Mouse (Mus musculus) midbrain, postnatal 0 days (tissue): ENCODE data around the gene Ugt1a6a. TPM values are rescaled to one million over a fixed set of nuclear protein-coding genes. Genes with fewer than 3 reads are reported as not detected.
"Not testable (repeated sequence)": the region's sequence is repeated elsewhere in the genome, so short reads cannot be mapped to it uniquely, and the experiment has no call there.

ENCODE experiments used
- ATAC-seq: fragments of 200-750 bp; cut with Nextera tagmentation; 2 replicates; pipeline ENCODE4 v1.8.0; 2017; ENCODE audit warnings: moderate number of reproducible peaks, mild to moderate bottlenecking, moderate TSS enrichment, moderate library complexity; ENCODE audit not compliant: low FRiP score
- DNase-seq: peaks from one replicate; pipeline ENCODE4 v3.0.0-alpha.2; 2015; ENCODE audit warnings: low spot score
- H3K27ac ChIP-seq: fragments of 300-500 bp; sonication (generic); 2 replicates; pipeline ENCODE4 v1.5.1; 2014; ENCODE audit warnings: low read depth, mild to moderate bottlenecking, low read length, mixed read lengths
- H3K27me3 ChIP-seq: fragments of 300-500 bp; sonication (generic); 2 replicates; pipeline ENCODE4 v1.6.1; 2014; ENCODE audit warnings: low read length, control low read depth, mixed read lengths; ENCODE audit not compliant: insufficient read depth
- H3K36me3 ChIP-seq: fragments of 300-500 bp; sonication (generic); 2 replicates; pipeline ENCODE4 v1.6.1; 2014; ENCODE audit warnings: low read length, control low read depth, mixed read lengths; ENCODE audit not compliant: insufficient read depth
- H3K4me1 ChIP-seq: fragments of 300-500 bp; sonication (generic); 2 replicates; pipeline ENCODE4 v1.6.1; 2014; ENCODE audit warnings: mild to moderate bottlenecking, control low read depth, antibody characterized with exemption, low read length, mixed read lengths; ENCODE audit not compliant: insufficient read depth
- H3K4me2 ChIP-seq: fragments of 300-500 bp; sonication (generic); 2 replicates; pipeline ENCODE4 v1.6.1; 2014; ENCODE audit warnings: low read depth, mild to moderate bottlenecking, low read length, mixed read lengths; ENCODE audit not compliant: poor library complexity, severe bottlenecking
- H3K4me3 ChIP-seq: fragments of 300-500 bp; sonication (generic); 2 replicates; pipeline ENCODE4 v1.5.1; 2014; ENCODE audit warnings: low read depth, mild to moderate bottlenecking, low read length, moderate library complexity
- H3K9ac ChIP-seq: fragments of 300-500 bp; sonication (generic); replicated peaks from 2 replicates; pipeline ENCODE4 v1.6.1; 2014; ENCODE audit warnings: mild to moderate bottlenecking, low read length, moderate library complexity, mixed read lengths; ENCODE audit not compliant: poor library complexity, severe bottlenecking
- H3K9me3 ChIP-seq: fragments of 300-500 bp; sonication (generic); 2 replicates; pipeline ENCODE4 v1.6.1; 2016; ENCODE audit warnings: low read length, control low read depth
- CTCF ChIP-seq: IDR thresholded peaks from 2 replicates; pipeline ENCODE4 v1.5.1; 2016; ENCODE audit warnings: antibody characterized with exemption, mild to moderate bottlenecking
- WGBS: fragments of 180-500 bp; shearing (Covaris S2); extraction: QIAGEN DNeasy Blood & Tissue Kit; methylation state at CpG from one replicate; pipeline ENCODE4 v1.1.7; 2014; 5-methylcytosine and 5-hydroxymethylcytosine counted together
- polyA plus RNA-seq: library from polyadenylated mRNA; unstranded; fragments of >200 nt; fragmentation: Nextera tagmentation; extraction: Ambion mirVana; gene quantifications from 2 replicates; pipeline ENCODE4 v1.2.1, GENCODE M21; 2015
- total RNA-seq: library from RNA; depleted of rRNA; stranded (reverse); fragments of >200 nt; gene quantifications from 2 replicates; pipeline ENCODE4 v1.2.3, GENCODE M21; 2014

Ugt1a6a gene
- total and polyA plus RNA-seq, 2 experiments from 2014 or later = 2.3 to 3.8 TPM

GRCm38 (mm10) chr1:88103697-88104468, 30.7 kb upstream of the Ugt1a6a start:
- H3K27ac ChIP-seq, H3K4me3 ChIP-seq, H3K4me2 ChIP-seq, H3K9me3 ChIP-seq, DNase-seq, H3K9ac ChIP-seq, ATAC-seq, H3K36me3 ChIP-seq, H3K27me3 ChIP-seq, H3K4me1 ChIP-seq: not testable (repeated sequence)
- 71% methylated on average over 4 of the region's 5 CpGs for WGBS

- TF ChIP-seq CTCF = no peak
- Histone ChIP-seq H3K9ac (no peak overlapping the region), H3K4me1 (no peaks in the 10 kb centered on the region), H3K27ac (no peak overlapping the region), H3K4me2 (no peak overlapping the region), H3K27me3 (no peaks in the 10 kb centered on the region), H3K9me3 (no peaks in the 10 kb centered on the region), H3K4me3 (no peak overlapping the region), H3K36me3 (no peaks in the 10 kb centered on the region)
- WGBS = 77% methylated on average over 1 of the region's 1 CpGs
- DNase-seq (no peak), ATAC-seq (no peak)
Measured at GRCm38 (mm10) chr1:88104667-88105430, 29.8 kb upstream of the Ugt1a6a start.

GRCm38 (mm10) chr1:88105656-88106055, 29.0 kb upstream of the Ugt1a6a start:
- Histone ChIP-seq H3K4me1 (no peaks in the 10 kb centered on the region), H3K9ac (no peak overlapping the region), H3K36me3 (no peaks in the 10 kb centered on the region), H3K9me3 (no peaks in the 10 kb centered on the region), H3K4me2 (no peak overlapping the region), H3K4me3 (no peak overlapping the region), H3K27me3 (no peaks in the 10 kb centered on the region), H3K27ac (no peak overlapping the region)
- ATAC-seq = no peak
- TF ChIP-seq CTCF = no peak
- WGBS = 66% methylated on average over 2 of the region's 2 CpGs
- no peak for DNase-seq

GRCm38 (mm10) chr1:88109027-88109557, 25.5 kb upstream of the Ugt1a6a start:
- not testable (repeated sequence) for H3K27me3 ChIP-seq, H3K9ac ChIP-seq, H3K4me2 ChIP-seq, DNase-seq, H3K4me3 ChIP-seq, H3K36me3 ChIP-seq, ATAC-seq, H3K9me3 ChIP-seq, H3K27ac ChIP-seq, H3K4me1 ChIP-seq
- WGBS = 80% methylated on average over 2 of the region's 2 CpGs

- not testable (repeated sequence) for DNase-seq, ATAC-seq, H3K36me3 ChIP-seq, H3K4me3 ChIP-seq, H3K4me2 ChIP-seq, H3K9ac ChIP-seq, H3K9me3 ChIP-seq, H3K4me1 ChIP-seq, H3K27me3 ChIP-seq, H3K27ac ChIP-seq
- 83% methylated on average over 2 of the region's 2 CpGs for WGBS
Measured at GRCm38 (mm10) chr1:88109604-88110003, 25.0 kb upstream of the Ugt1a6a start.

GRCm38 (mm10) chr1:88112769-88113168, 21.8 kb upstream of the Ugt1a6a start:
- not testable (repeated sequence) for H3K27ac ChIP-seq, H3K27me3 ChIP-seq, H3K4me1 ChIP-seq, DNase-seq, H3K36me3 ChIP-seq, H3K4me2 ChIP-seq, H3K4me3 ChIP-seq, ATAC-seq, H3K9ac ChIP-seq, H3K9me3 ChIP-seq
- 93% methylated on average over 6 of the region's 6 CpGs for WGBS
